Mouse (Mus musculus): Measurements from ENCODE around the gene Ccdc146. TPM values are rescaled to one million over a fixed set of nuclear protein-coding genes. Genes with fewer than 3 reads are reported as not detected.
"Not testable (repeated sequence)": the region's sequence is repeated elsewhere in the genome, so short reads cannot be mapped to it uniquely, and the experiment has no call there.

Gene Ccdc146
- polyA plus RNA-seq, 1 experiment from 2014 or later: 2.7 TPM

DNA sequence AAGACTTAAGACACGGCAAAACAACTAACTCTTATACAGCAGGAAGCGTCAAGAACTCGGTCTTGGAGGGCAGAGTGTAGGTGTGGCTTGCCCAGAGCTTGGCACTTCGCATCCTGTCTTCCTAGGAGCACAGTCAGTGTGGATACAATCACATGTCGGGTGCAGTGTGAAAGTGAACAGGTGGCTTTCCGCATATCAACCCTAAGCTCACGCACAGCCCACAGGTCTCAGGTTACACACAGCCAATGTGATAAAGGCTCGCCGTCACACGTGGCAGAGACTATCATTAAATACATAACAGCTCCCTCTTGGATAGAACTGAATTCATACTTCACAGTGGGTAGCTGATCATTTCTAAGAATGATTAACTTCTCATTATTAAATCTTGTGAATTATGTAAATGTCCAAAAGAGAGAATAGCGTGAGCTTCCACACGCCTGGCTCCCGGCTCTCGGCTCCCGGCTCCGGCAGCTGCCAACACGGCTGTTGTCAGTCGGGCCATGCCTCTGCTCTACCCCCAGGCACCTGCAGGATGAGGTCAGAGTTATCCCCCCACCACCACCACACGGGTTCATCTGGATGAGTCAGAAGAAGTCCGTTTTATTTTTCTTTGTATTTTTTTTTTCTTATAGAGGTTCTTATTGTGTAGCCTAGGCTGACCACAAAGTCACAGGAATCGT, 125.3 kb downstream of the Ccdc146 start:
- Histone ChIP-seq H3K36me3 (ENCODE audit: control insufficient read depth, insufficient read depth, low read length) (no peaks in the 10 kb centered on the region), H3K27me3 (ENCODE audit: control insufficient read depth, insufficient read depth, low read length) (no peaks in the 10 kb centered on the region), H3K4me1 (ENCODE audit: control insufficient read depth in 2 of 2, insufficient read depth in 2 of 2, low read length in 2 of 2) (peaks cover 0 to 3% of the 10 kb centered on the region in 2 experiments; a peak in 2 of 4 replicates), H3K9ac (ENCODE audit: low read length) (no peak overlapping the region), H3K4me2 (ENCODE audit: low read length) (0 out of 2 replicates have a peak overlapping the region, but pooled peaks have one; percentile 16), H3K4me3 (ENCODE audit: control insufficient read depth in 1 of 2, insufficient read depth in 1 of 2, low read depth in 1 of 2, low read length in 2 of 2) (no peak overlapping the region), H3K27ac (replicated peaks in 1 of 2; ENCODE audit: control insufficient read depth in 1 of 2, insufficient read depth in 1 of 2, low read depth in 2 of 2, low read length in 2 of 2) (no peak overlapping the region), H3K9me3 (ENCODE audit: control insufficient read depth, low read length) (no peaks in the 10 kb centered on the region)
- no peak for ATAC-seq (ENCODE audit: insufficient number of reproducible peaks, insufficient read depth, low FRiP score, low read depth)
- 64% methylated on average over 21 of the region's 21 CpGs for WGBS

- H3K36me3 ChIP-seq (ENCODE audit: control insufficient read depth, insufficient read depth, low read length): no peaks in the 10 kb centered on the region
- peaks cover 0 to 4% of the 10 kb centered on the region in 2 experiments; a peak in 2 of 4 replicates for H3K4me1 ChIP-seq (ENCODE audit: control insufficient read depth in 2 of 2, insufficient read depth in 2 of 2, low read length in 2 of 2)
- WGBS: 75% methylated on average over 8 of the region's 8 CpGs
- H3K27ac ChIP-seq (replicated peaks in 1 of 2; ENCODE audit: control insufficient read depth in 1 of 2, insufficient read depth in 1 of 2, low read depth in 2 of 2, low read length in 2 of 2): no peak overlapping the region
- no peak for ATAC-seq (ENCODE audit: insufficient number of reproducible peaks, insufficient read depth, low FRiP score, low read depth)
- H3K4me2 ChIP-seq (ENCODE audit: low read length): no peak overlapping the region
- H3K27me3 ChIP-seq (ENCODE audit: control insufficient read depth, insufficient read depth, low read length): no peaks in the 10 kb centered on the region
- H3K9ac ChIP-seq (ENCODE audit: low read length): no peak overlapping the region
- no peaks in the 10 kb centered on the region for H3K9me3 ChIP-seq (ENCODE audit: control insufficient read depth, low read length)
- H3K4me3 ChIP-seq (ENCODE audit: control insufficient read depth in 1 of 2, insufficient read depth in 1 of 2, low read depth in 1 of 2, low read length in 2 of 2): no peak overlapping the region
These were observed 128.8 kb downstream of the Ccdc146 start for GRCm38 (mm10) chr5:21295683-21296082.

- no peak overlapping the region for H3K4me2 ChIP-seq (ENCODE audit: low read length)
- WGBS: 83% methylated on average over 8 of the region's 8 CpGs
- no peaks in the 10 kb centered on the region for H3K9me3 ChIP-seq (ENCODE audit: control insufficient read depth, low read length)
- no peaks in the 10 kb centered on the region for H3K36me3 ChIP-seq (ENCODE audit: control insufficient read depth, insufficient read depth, low read length)
- no peak overlapping the region for H3K27ac ChIP-seq (replicated peaks in 1 of 2; ENCODE audit: control insufficient read depth in 1 of 2, insufficient read depth in 1 of 2, low read depth in 2 of 2, low read length in 2 of 2)
- peaks cover 4 to 8% of the 10 kb centered on the region in 2 experiments; a peak in 2 of 4 replicates for H3K4me1 ChIP-seq (ENCODE audit: control insufficient read depth in 2 of 2, insufficient read depth in 2 of 2, low read length in 2 of 2)
- no peak overlapping the region for H3K9ac ChIP-seq (ENCODE audit: low read length)
- no peak for ATAC-seq (ENCODE audit: insufficient number of reproducible peaks, insufficient read depth, low FRiP score, low read depth)
- H3K4me3 ChIP-seq (ENCODE audit: control insufficient read depth in 1 of 2, insufficient read depth in 1 of 2, low read depth in 1 of 2, low read length in 2 of 2): no peak overlapping the region
- H3K27me3 ChIP-seq (ENCODE audit: control insufficient read depth, insufficient read depth, low read length): no peaks in the 10 kb centered on the region
These were observed 133.9 kb downstream of the Ccdc146 start for GRCm38 (mm10) chr5:21290594-21290993.

GRCm38 (mm10) chr5:21288658-21289435, 135.6 kb downstream of the Ccdc146 start:
- H3K9me3 ChIP-seq (ENCODE audit: control insufficient read depth, low read length): no peaks in the 10 kb centered on the region
- H3K4me2 ChIP-seq (ENCODE audit: low read length): no peak overlapping the region
- H3K27ac ChIP-seq (replicated peaks in 1 of 2; ENCODE audit: control insufficient read depth in 1 of 2, insufficient read depth in 1 of 2, low read depth in 2 of 2, low read length in 2 of 2): peak overlapping the region in 1 of 2 experiments; percentile 16; a peak in 1 of 4 replicates
- ATAC-seq (ENCODE audit: insufficient number of reproducible peaks, insufficient read depth, low FRiP score, low read depth): peak; percentile 69
- no peak overlapping the region for H3K9ac ChIP-seq (ENCODE audit: low read length)
- WGBS: 47% methylated on average over 7 of the region's 7 CpGs
- H3K4me3 ChIP-seq (ENCODE audit: control insufficient read depth in 1 of 2, insufficient read depth in 1 of 2, low read depth in 1 of 2, low read length in 2 of 2): no peak overlapping the region
- peaks cover 4 to 8% of the 10 kb centered on the region in 2 experiments; a peak in 2 of 4 replicates for H3K4me1 ChIP-seq (ENCODE audit: control insufficient read depth in 2 of 2, insufficient read depth in 2 of 2, low read length in 2 of 2)
- H3K27me3 ChIP-seq (ENCODE audit: control insufficient read depth, insufficient read depth, low read length): no peaks in the 10 kb centered on the region
- no peaks in the 10 kb centered on the region for H3K36me3 ChIP-seq (ENCODE audit: control insufficient read depth, insufficient read depth, low read length)

DNA sequence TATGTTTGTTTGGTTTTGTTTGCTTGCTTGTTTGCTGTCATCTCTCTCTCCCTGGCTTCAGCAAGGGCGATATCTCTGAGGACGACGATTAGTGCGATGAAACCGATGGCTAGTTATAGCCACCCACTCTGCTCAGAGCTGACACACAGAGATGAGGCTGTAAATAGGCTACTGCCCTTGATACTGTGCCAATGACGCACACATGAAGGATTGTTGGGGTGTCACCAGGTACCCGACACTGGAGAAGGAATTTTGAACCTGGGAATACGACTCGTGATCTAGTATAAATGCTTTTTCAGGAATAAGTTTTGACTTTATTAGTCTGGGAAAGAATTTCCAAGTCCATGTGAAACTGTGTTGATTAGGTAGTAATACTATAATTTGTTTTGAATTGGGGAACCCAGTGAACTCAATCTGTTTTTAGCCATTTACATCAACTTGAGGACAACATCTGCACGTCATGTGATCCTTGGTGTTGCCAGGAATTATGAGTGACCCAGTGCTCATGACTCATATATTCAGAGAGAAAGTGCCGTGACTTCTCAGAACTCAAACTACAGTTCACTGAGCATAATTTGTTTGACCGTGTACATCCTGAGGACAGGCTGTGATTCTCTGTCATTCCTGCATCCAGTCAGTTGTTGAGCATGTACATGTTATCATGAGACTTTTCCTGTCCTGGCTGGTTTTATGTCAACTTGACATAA, 141.0 kb downstream of the Ccdc146 start:
- peaks cover under 1 to 4% of the 10 kb centered on the region in 2 experiments; a peak in 2 of 4 replicates for H3K4me1 ChIP-seq (ENCODE audit: control insufficient read depth in 2 of 2, insufficient read depth in 2 of 2, low read length in 2 of 2)
- H3K27ac ChIP-seq (replicated peaks in 1 of 2; ENCODE audit: control insufficient read depth in 1 of 2, insufficient read depth in 1 of 2, low read depth in 2 of 2, low read length in 2 of 2): no peak overlapping the region
- H3K27me3 ChIP-seq (ENCODE audit: control insufficient read depth, insufficient read depth, low read length): no peaks in the 10 kb centered on the region
- no peak overlapping the region for H3K9ac ChIP-seq (ENCODE audit: low read length)
- 76% methylated on average over 12 of the region's 12 CpGs for WGBS
- no peak for ATAC-seq (ENCODE audit: insufficient number of reproducible peaks, insufficient read depth, low FRiP score, low read depth)
- no peaks in the 10 kb centered on the region for H3K36me3 ChIP-seq (ENCODE audit: control insufficient read depth, insufficient read depth, low read length)
- H3K4me3 ChIP-seq (ENCODE audit: control insufficient read depth in 1 of 2, insufficient read depth in 1 of 2, low read depth in 1 of 2, low read length in 2 of 2): no peak overlapping the region
- H3K9me3 ChIP-seq (ENCODE audit: control insufficient read depth, low read length): no peaks in the 10 kb centered on the region
- no peak overlapping the region for H3K4me2 ChIP-seq (ENCODE audit: low read length)

GRCm38 (mm10) chr5:21277685-21278084, 146.8 kb downstream of the Ccdc146 start:
- H3K4me1 ChIP-seq (ENCODE audit: control insufficient read depth in 2 of 2, insufficient read depth in 2 of 2, low read length in 2 of 2); H3K36me3 ChIP-seq (ENCODE audit: control insufficient read depth, insufficient read depth, low read length); H3K27me3 ChIP-seq (ENCODE audit: control insufficient read depth, insufficient read depth, low read length); ATAC-seq (ENCODE audit: insufficient number of reproducible peaks, insufficient read depth, low FRiP score, low read depth); H3K27ac ChIP-seq (replicated peaks in 1 of 2; ENCODE audit: control insufficient read depth in 1 of 2, insufficient read depth in 1 of 2, low read depth in 2 of 2, low read length in 2 of 2); H3K4me2 ChIP-seq (ENCODE audit: low read length); H3K4me3 ChIP-seq (ENCODE audit: control insufficient read depth in 1 of 2, insufficient read depth in 1 of 2, low read depth in 1 of 2, low read length in 2 of 2); H3K9me3 ChIP-seq (ENCODE audit: control insufficient read depth, low read length); H3K9ac ChIP-seq (ENCODE audit: low read length): not testable (repeated sequence)
- WGBS: 47% methylated on average over 2 of the region's 2 CpGs
